Mouse (Mus musculus) ovary, adult 2 months (tissue): ENCODE results near the gene Dmrta2. TPM values are rescaled to one million over a fixed set of nuclear protein-coding genes. Genes with fewer than 3 reads are reported as not detected.

Source experiments
- polyA plus RNA-seq: library from polyadenylated mRNA; depleted of rRNA; stranded (reverse); fragments of >200 nt; gene quantifications from 2 replicates; pipeline ENCODE4 v1.2.3, GENCODE M21; 2012; rRNA removed

The Dmrta2 gene
- 1.2 and 2.7 TPM in 2 replicates for polyA plus RNA-seq

DNA sequence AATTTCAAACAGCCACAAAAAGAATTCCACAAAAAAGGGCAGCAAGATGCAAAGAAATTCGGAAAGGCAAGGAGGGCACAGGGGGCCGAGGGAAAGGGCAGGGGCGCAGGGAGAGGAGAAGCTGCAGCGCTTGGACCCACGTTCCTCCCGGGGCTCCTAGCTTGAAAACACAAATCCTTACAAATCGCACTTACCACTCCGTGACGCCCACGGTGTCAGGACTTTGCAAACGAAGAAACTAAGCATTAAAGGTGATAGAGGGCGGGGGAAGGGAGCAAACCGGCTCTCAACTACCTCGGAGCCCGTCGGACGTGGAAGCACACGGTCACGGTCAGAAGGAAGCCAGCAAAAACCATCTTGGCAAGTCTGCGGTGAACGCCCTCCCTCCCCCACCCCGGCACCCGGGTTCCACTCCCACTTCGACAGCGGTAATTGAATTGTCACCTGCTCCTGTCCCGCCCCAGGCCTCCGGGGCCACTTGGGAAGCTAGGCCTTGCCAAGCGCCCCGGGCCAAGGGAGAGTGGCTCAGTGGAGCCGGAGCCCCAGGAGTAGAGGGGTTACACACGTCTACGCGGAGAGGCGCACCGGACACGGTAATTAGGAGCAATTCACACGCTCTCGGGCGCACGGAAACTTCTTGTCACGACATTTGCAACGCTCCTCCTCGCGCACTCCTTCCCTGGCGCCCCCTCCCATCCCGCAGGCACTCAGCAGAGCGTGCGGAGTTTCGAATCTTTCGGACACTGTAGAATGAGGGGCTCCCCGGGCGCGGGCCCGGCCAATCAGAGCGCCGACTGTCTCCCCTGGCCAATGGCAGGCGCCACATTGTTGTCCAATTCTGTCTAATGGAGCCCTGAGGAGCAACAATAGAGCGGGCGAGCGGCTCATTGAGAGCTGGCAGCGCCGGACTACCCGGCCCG, at the start of gene Dmrta2:
Gene Dmrta2, plus strand, starts transcription at position 906 of the 920 bp plus-strand sequence.

